Mouse (Mus musculus) thymus, adult 2 months (tissue): ENCODE results near the gene Crtc1.

Experiments
- CTCF ChIP-seq: fragments of 200-500 bp; IDR thresholded peaks from 2 replicates; pipeline ENCODE4 v1.5.1; 2012; ENCODE audit warnings: mild to moderate bottlenecking, control low read depth, low read length, moderate library complexity, borderline replicate concordance; ENCODE audit not compliant: control insufficient read depth, poor library complexity, insufficient read depth; ENCODE audit errors: extremely low read depth
- POLR2A ChIP-seq: fragments of 200-500 bp; IDR thresholded peaks from 2 replicates; pipeline ENCODE4 v1.6.1; 2012; ENCODE audit warnings: mild to moderate bottlenecking, low read length, control low read depth, moderate library complexity; ENCODE audit not compliant: control insufficient read depth, poor library complexity, insufficient read depth; ENCODE audit errors: extremely low read depth

DNA sequence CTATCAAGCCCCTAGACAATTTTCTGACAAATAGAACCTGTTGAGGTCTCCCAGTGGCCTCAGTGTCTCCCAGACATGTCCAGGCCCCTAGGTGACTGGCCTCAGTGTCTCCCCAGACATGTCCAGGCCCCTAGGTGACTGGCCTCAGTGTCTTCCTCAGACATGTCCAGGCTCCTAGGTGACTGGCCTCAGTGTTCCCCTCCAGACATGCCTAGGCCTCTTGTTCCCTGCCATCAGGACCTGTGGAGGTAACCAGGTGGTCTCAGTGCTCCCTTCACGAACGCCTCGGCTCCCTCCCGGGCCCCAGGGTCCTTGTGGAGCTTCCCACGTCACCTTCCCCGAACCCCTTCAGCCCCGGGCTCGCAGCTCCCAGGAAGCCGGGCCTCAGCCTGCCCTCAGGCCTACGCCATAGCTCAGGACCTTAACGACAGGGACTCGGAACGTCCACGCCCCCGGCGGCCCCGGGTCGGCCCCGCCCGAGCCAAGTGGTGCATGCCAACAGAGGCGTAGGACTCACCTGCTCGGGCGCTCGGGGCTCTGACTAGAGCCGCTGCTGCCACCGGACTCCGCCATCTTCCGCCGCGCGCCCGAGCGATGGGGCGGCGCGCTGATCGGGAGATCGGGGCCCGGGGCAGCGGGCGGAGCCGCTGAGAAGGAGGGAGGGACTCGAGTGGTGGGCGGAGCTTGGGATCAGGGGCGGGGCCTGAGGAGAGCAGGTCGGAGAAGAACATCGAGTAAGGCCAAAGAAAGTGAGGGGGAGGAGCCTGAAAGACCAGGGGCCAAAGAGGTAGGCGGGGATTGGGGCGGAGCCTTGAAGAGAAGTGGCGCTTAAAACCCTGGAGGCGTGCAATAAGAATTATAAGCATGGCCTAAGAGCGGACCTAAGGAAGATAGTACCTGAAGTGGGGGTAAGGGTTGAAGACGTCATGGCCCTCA is 37.2 kb upstream of the Crtc1 start, which contains the start of gene Klhl26:
- no peak for TF ChIP-seq CTCF
- 0 out of 2 replicates have a peak, but pooled peaks have one; percentile 31 for TF ChIP-seq POLR2A
